Comparison of ENCODE assay signal across 22 mouse cellular contexts in the genomic region with DNA sequence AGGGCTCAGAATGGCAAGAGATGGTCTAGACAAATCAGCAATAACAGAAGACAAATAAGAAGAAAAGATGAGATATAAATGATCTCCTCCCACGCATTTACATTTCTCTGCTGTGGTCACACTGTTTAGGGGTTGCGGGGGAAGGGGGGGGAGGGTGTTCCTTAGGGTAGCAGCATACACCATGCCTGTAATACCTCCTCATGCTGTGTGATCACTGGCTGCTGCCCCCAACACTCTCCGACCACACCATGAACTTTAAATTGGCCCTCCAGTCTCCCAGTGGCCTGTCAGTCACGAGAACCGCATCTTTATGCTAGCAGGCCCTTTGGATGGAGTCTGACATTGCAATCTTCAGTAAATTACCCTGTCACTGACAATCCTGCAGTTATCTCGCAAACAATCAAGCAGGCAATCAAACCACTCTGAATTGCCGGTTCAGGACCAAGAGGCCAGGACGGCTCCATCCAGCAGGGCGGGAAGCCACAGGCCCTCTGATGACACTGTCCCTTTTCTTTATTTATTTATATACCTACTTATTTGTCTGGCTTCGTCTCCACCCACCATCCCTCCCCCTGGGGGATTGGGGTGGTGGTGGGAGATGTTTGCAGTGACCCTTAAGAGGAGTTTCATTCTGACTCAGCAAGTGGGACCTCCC.
DNase-seq lines count a peak whose midpoint lies in the region; ATAC-seq and TF ChIP-seq lines count a peak whose summit lies in the region.
"Had no signal": no experiment of that assay in that cellular context is flagged by ENCODE, and none has a peak within 500 bp of the region (broad histone marks: within the 10 kb centered on the region; RNA-seq: fewer than 3 reads in every experiment).

No protein-coding gene starts in this region.

- ATAC-seq in forebrain, embryonic 12.5 days (ENCODE audit: low FRiP score) = peak; percentile 76
- peak; percentile 49; the same call in 1 of the 2 replicates for ATAC-seq in midbrain, embryonic 12.5 days (ENCODE audit: low FRiP score, low read depth)
- ATAC-seq in midbrain, postnatal 0 days (ENCODE audit: low FRiP score) = no peak
- ATAC-seq in hindbrain, embryonic 16.5 days = 0 out of 2 replicates have a peak, but pooled peaks have one; percentile 26
- no peak for ATAC-seq in neural tube, embryonic 11.5 days (ENCODE audit: insufficient read depth, low FRiP score, low TSS enrichment)
- ATAC-seq in intestine, embryonic 16.5 days = no peak
- ATAC-seq: intestine, embryonic 15.5 days; lung, postnatal 0 days had no signal

- no peak overlapping the region for H3K27ac ChIP-seq in forebrain, embryonic 12.5 days
- no peak overlapping the region for H3K27ac ChIP-seq in forebrain, embryonic 10.5 days
- H3K27ac ChIP-seq in midbrain, embryonic 12.5 days (replicated peaks) = no peak overlapping the region
- no peak overlapping the region for H3K27ac ChIP-seq in midbrain, postnatal 0 days (ENCODE audit: low read depth, low read length)
- H3K27ac ChIP-seq in hindbrain, embryonic 16.5 days (ENCODE audit: low read depth, low read length) = no peak overlapping the region
- H3K27ac ChIP-seq in neural tube, embryonic 11.5 days (ENCODE audit: low read depth, low read length) = no peak overlapping the region
- H3K27ac ChIP-seq in intestine, embryonic 16.5 days (ENCODE audit: low read length) = no peak overlapping the region
- H3K27ac ChIP-seq: heart, embryonic 13.5 days; intestine, embryonic 15.5 days; kidney, embryonic 15.5 days; limb, embryonic 15.5 days; liver, embryonic 15.5 days; stomach, postnatal 0 days had no signal

- DNase-seq in forebrain, embryonic 10.5 days (ENCODE audit: extremely low spot score, low spot score) = no peak
- no peak for DNase-seq in midbrain, postnatal 0 days (ENCODE audit: low spot score)
- peak; percentile 17 for DNase-seq in neural tube, embryonic 11.5 days (ENCODE audit: low spot score)
- no peak for DNase-seq in lung, postnatal 4 days
- DNase-seq: adrenal gland, postnatal 14 days; cerebellum, adult 11-12 months; cerebellum, postnatal 14 days; gastrocnemius, postnatal 14 days; heart, adult 18-20 months; kidney, postnatal 4 days; right cerebral cortex, postnatal 4 days had no signal

- 45% methylated on average over 10 of the region's 10 CpGs for WGBS in forebrain, embryonic 12.5 days
- 70% methylated on average over 10 of the region's 10 CpGs for WGBS in forebrain, embryonic 10.5 days
- WGBS in midbrain, embryonic 12.5 days = 56% methylated on average over 10 of the region's 10 CpGs
- WGBS in midbrain, postnatal 0 days = 62% methylated on average over 10 of the region's 10 CpGs
- WGBS in hindbrain, embryonic 16.5 days = 50% methylated on average over 10 of the region's 10 CpGs
- WGBS in neural tube, embryonic 11.5 days = 28% methylated on average over 10 of the region's 10 CpGs
- WGBS in intestine, embryonic 16.5 days = 36% methylated on average over 10 of the region's 10 CpGs

- 0 out of 2 replicates have a peak, but pooled peaks cover 3% of the 10 kb centered on the region for H3K27me3 ChIP-seq in forebrain, embryonic 12.5 days
- peaks cover 14% of the 10 kb centered on the region for H3K27me3 ChIP-seq in forebrain, embryonic 10.5 days (ENCODE audit: poor library complexity, severe bottlenecking)
- peaks cover 18% of the 10 kb centered on the region for H3K27me3 ChIP-seq in midbrain, embryonic 12.5 days
- no peaks in the 10 kb centered on the region for H3K27me3 ChIP-seq in midbrain, postnatal 0 days (ENCODE audit: insufficient read depth, low read length)
- no peaks in the 10 kb centered on the region for H3K27me3 ChIP-seq in hindbrain, embryonic 16.5 days (replicated peaks; ENCODE audit: control insufficient read depth, insufficient read depth, low read length)
- H3K27me3 ChIP-seq in neural tube, embryonic 11.5 days (ENCODE audit: control insufficient read depth, insufficient read depth, low read length) = no peaks in the 10 kb centered on the region
- H3K27me3 ChIP-seq in intestine, embryonic 16.5 days (replicated peaks; ENCODE audit: control insufficient read depth, insufficient read depth, low read length) = no peaks in the 10 kb centered on the region
- H3K27me3 ChIP-seq: heart, embryonic 13.5 days; intestine, embryonic 15.5 days; limb, embryonic 15.5 days; liver, embryonic 15.5 days had no signal

- H3K9ac ChIP-seq in forebrain, embryonic 12.5 days = no peak overlapping the region
- no peak overlapping the region for H3K9ac ChIP-seq in midbrain, embryonic 12.5 days (replicated peaks)
- no peak overlapping the region for H3K9ac ChIP-seq in midbrain, postnatal 0 days (replicated peaks; ENCODE audit: low read length, poor library complexity, severe bottlenecking)
- no peak overlapping the region for H3K9ac ChIP-seq in hindbrain, embryonic 16.5 days (ENCODE audit: low read depth, low read length)
- no peak overlapping the region for H3K9ac ChIP-seq in neural tube, embryonic 11.5 days (ENCODE audit: low read length)
- no peak overlapping the region for H3K9ac ChIP-seq in intestine, embryonic 16.5 days (ENCODE audit: low read depth, low read length)
- H3K9ac ChIP-seq: heart, embryonic 13.5 days; intestine, embryonic 15.5 days; kidney, embryonic 15.5 days; limb, embryonic 15.5 days; liver, embryonic 15.5 days had no signal

- H3K4me1 ChIP-seq in forebrain, embryonic 12.5 days = peaks cover 23% of the 10 kb centered on the region
- peaks cover 29% of the 10 kb centered on the region for H3K4me1 ChIP-seq in forebrain, embryonic 10.5 days
- peaks cover 20% of the 10 kb centered on the region for H3K4me1 ChIP-seq in midbrain, embryonic 12.5 days
- H3K4me1 ChIP-seq in midbrain, postnatal 0 days (ENCODE audit: insufficient read depth, low read length) = peaks cover 15% of the 10 kb centered on the region; the same call in 1 of the 2 replicates
- H3K4me1 ChIP-seq in hindbrain, embryonic 16.5 days (ENCODE audit: control insufficient read depth, insufficient read depth, low read depth, low read length) = peaks cover 10% of the 10 kb centered on the region
- no peaks in the 10 kb centered on the region for H3K4me1 ChIP-seq in neural tube, embryonic 11.5 days (ENCODE audit: control insufficient read depth, insufficient read depth, low read length)
- H3K4me1 ChIP-seq in intestine, embryonic 16.5 days (ENCODE audit: control insufficient read depth, insufficient read depth, low read length) = no peaks in the 10 kb centered on the region
- H3K4me1 ChIP-seq: heart, embryonic 13.5 days; intestine, embryonic 15.5 days; kidney, embryonic 15.5 days; liver, embryonic 15.5 days had no signal

- no peak overlapping the region for H3K4me2 ChIP-seq in forebrain, embryonic 12.5 days
- H3K4me2 ChIP-seq in midbrain, embryonic 12.5 days (replicated peaks) = no peak overlapping the region
- H3K4me2 ChIP-seq in midbrain, postnatal 0 days (ENCODE audit: low read depth, low read length, poor library complexity, severe bottlenecking) = no peak overlapping the region
- no peak overlapping the region for H3K4me2 ChIP-seq in hindbrain, embryonic 16.5 days (ENCODE audit: low read length)
- no peak overlapping the region for H3K4me2 ChIP-seq in neural tube, embryonic 11.5 days (ENCODE audit: low read depth)
- no peak overlapping the region for H3K4me2 ChIP-seq in intestine, embryonic 16.5 days (ENCODE audit: low read depth, low read length)
- H3K4me2 ChIP-seq: heart, embryonic 13.5 days; intestine, embryonic 15.5 days; kidney, embryonic 15.5 days; limb, embryonic 15.5 days; liver, embryonic 15.5 days had no signal

- no peaks in the 10 kb centered on the region for H3K9me3 ChIP-seq in forebrain, embryonic 12.5 days
- no peaks in the 10 kb centered on the region for H3K9me3 ChIP-seq in forebrain, embryonic 10.5 days
- H3K9me3 ChIP-seq in midbrain, embryonic 12.5 days = no peaks in the 10 kb centered on the region
- no peaks in the 10 kb centered on the region for H3K9me3 ChIP-seq in midbrain, postnatal 0 days (ENCODE audit: low read length)
- H3K9me3 ChIP-seq in hindbrain, embryonic 16.5 days (ENCODE audit: control insufficient read depth, low read length) = no peaks in the 10 kb centered on the region
- H3K9me3 ChIP-seq in neural tube, embryonic 11.5 days (ENCODE audit: control insufficient read depth, low read length) = no peaks in the 10 kb centered on the region
- H3K9me3 ChIP-seq in intestine, embryonic 16.5 days (ENCODE audit: control insufficient read depth, low read length) = no peaks in the 10 kb centered on the region
- H3K9me3 ChIP-seq: heart, embryonic 13.5 days; intestine, embryonic 15.5 days; kidney, embryonic 15.5 days; limb, embryonic 15.5 days; liver, embryonic 15.5 days had no signal

- H3K4me3 ChIP-seq in forebrain, embryonic 12.5 days (replicated peaks) = no peak overlapping the region
- no peak overlapping the region for H3K4me3 ChIP-seq in forebrain, embryonic 10.5 days
- no peak overlapping the region for H3K4me3 ChIP-seq in midbrain, embryonic 12.5 days
- no peak overlapping the region for H3K4me3 ChIP-seq in midbrain, postnatal 0 days (ENCODE audit: low read depth, low read length)
- no peak overlapping the region for H3K4me3 ChIP-seq in hindbrain, embryonic 16.5 days (ENCODE audit: low read length)
- H3K4me3 ChIP-seq in neural tube, embryonic 11.5 days (ENCODE audit: low read depth, low read length) = no peak overlapping the region
- H3K4me3 ChIP-seq in intestine, embryonic 16.5 days (ENCODE audit: low read length) = no peak overlapping the region
- H3K4me3 ChIP-seq: heart, embryonic 13.5 days; intestine, embryonic 15.5 days; kidney, embryonic 15.5 days; limb, embryonic 15.5 days; liver, embryonic 15.5 days had no signal

- no peak for TF ChIP-seq CTCF in midbrain, postnatal 0 days (IDR thresholded peaks at IDR 0.05)

- H3K36me3 ChIP-seq in forebrain, embryonic 12.5 days (replicated peaks) = no peaks in the 10 kb centered on the region
- H3K36me3 ChIP-seq in forebrain, embryonic 10.5 days (replicated peaks) = no peaks in the 10 kb centered on the region
- H3K36me3 ChIP-seq in midbrain, embryonic 12.5 days = no peaks in the 10 kb centered on the region
- H3K36me3 ChIP-seq in midbrain, postnatal 0 days (ENCODE audit: insufficient read depth, low read length) = no peaks in the 10 kb centered on the region
- no peaks in the 10 kb centered on the region for H3K36me3 ChIP-seq in hindbrain, embryonic 16.5 days (ENCODE audit: control insufficient read depth, insufficient read depth, low read length)
- no peaks in the 10 kb centered on the region for H3K36me3 ChIP-seq in neural tube, embryonic 11.5 days (ENCODE audit: control insufficient read depth, insufficient read depth, low read length)
- H3K36me3 ChIP-seq in intestine, embryonic 16.5 days (ENCODE audit: control insufficient read depth, insufficient read depth, low read length) = no peaks in the 10 kb centered on the region
- H3K36me3 ChIP-seq: heart, embryonic 13.5 days; intestine, embryonic 15.5 days; kidney, embryonic 15.5 days; limb, embryonic 15.5 days; liver, embryonic 15.5 days had no signal

Comparison
In these comparisons a context has a peak if more than half of its experiments do, and no peak if none do; other contexts are left out.
1. ATAC-seq: peak in forebrain, embryonic 12.5 days (single experiment), midbrain, embryonic 12.5 days (single experiment) and hindbrain, embryonic 16.5 days (single experiment); none in midbrain, postnatal 0 days (single experiment), neural tube, embryonic 11.5 days (single experiment) and intestine, embryonic 16.5 days (single experiment).